Mouse (Mus musculus) heart, embryonic 13.5 days (tissue): ENCODE results near the gene Capn10. TPM values are rescaled to one million over a fixed set of nuclear protein-coding genes. Genes with fewer than 3 reads are reported as not detected.

Source experiments
- ATAC-seq: fragments of 200-750 bp; cut with Nextera tagmentation; 2 replicates; pipeline ENCODE4 v1.8.0; 2017; ENCODE audit warnings: moderate TSS enrichment; ENCODE audit not compliant: insufficient number of reproducible peaks, low FRiP score, low TSS enrichment; ENCODE audit errors: extremely low read depth
- H3K27ac ChIP-seq: fragments of 300-500 bp; sonication (generic); replicated peaks from 2 replicates; pipeline ENCODE4 v1.5.1; 2015; ENCODE audit warnings: moderate library complexity, mild to moderate bottlenecking, inconsistent platforms
- H3K27me3 ChIP-seq: fragments of 300-500 bp; sonication (generic); replicated peaks from 2 replicates; pipeline ENCODE4 v1.6.1; 2015; ENCODE audit warnings: mild to moderate bottlenecking, inconsistent platforms
- H3K36me3 ChIP-seq: fragments of 300-500 bp; sonication (generic); 2 replicates; pipeline ENCODE4 v1.6.1; 2015; ENCODE audit warnings: mild to moderate bottlenecking, inconsistent platforms
- H3K4me1 ChIP-seq: fragments of 300-500 bp; sonication (generic); 2 replicates; pipeline ENCODE4 v1.6.1; 2015; ENCODE audit warnings: inconsistent platforms
- H3K4me2 ChIP-seq: fragments of 300-500 bp; sonication (generic); 2 replicates; pipeline ENCODE4 v1.6.1; 2015; ENCODE audit warnings: inconsistent platforms, mild to moderate bottlenecking, moderate library complexity
- H3K4me3 ChIP-seq: fragments of 300-500 bp; sonication (generic); 2 replicates; pipeline ENCODE4 v1.5.1; 2015; ENCODE audit warnings: moderate library complexity, mild to moderate bottlenecking, inconsistent platforms
- H3K9ac ChIP-seq: fragments of 300-500 bp; sonication (generic); 2 replicates; pipeline ENCODE4 v1.6.1; 2015; ENCODE audit warnings: inconsistent platforms, mild to moderate bottlenecking, moderate library complexity
- H3K9me3 ChIP-seq: fragments of 300-500 bp; sonication (generic); 2 replicates; pipeline ENCODE4 v1.6.1; 2016; ENCODE audit warnings: inconsistent platforms
- WGBS: fragments of 180-500 bp; shearing (Covaris S2); methylation state at CpG from one replicate; pipeline ENCODE4 v1.1.7; 2015; ENCODE audit warnings: mixed read lengths; 5-methylcytosine and 5-hydroxymethylcytosine counted together
- polyA plus RNA-seq: library from polyadenylated mRNA; unstranded; fragments of >200 nt; fragmentation: Nextera tagmentation; extraction: Ambion mirVana; gene quantifications from 2 replicates; pipeline ENCODE4 v1.2.1, GENCODE M21; 2015

The Capn10 gene
- polyA plus RNA-seq, 1 experiment from 2014 or later, result 14.9 TPM

DNA sequence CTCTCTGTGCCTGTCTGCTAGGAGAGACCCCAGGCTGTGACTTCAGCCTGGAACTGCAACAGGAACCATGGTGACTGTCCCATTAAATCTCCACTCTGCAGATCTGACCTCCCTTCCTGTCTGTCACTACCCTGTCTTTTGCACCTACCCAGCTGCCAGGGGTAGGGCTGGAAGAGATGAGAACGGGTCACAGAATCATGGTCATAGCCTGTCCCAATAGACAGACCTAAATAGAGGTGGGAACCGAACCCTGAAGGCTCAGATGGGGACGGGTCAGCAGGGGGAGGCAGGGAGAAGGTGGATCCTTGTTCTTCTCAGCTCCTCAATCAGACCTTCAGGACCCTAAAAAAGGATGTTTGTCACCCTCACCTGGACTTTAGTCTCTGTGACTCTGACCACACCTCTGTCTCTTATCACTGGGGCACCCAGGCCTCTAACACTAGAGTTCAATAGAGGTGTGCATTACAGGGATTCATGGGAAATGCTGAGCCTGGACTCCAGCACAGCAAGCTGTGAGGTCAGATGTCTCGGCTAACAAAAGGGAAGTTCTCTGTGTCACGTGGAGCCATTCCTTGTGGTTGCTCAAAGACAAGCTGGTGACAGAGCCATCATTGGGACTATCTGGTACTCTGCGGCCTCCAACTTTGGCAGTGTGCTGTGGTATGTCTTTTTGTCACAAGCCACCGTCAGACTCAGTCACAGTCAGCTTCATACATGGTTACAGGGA lies 13.5 kb upstream of the Capn10 start:
- Histone ChIP-seq H3K4me2 (no peak overlapping the region), H3K9me3 (no peaks in the 10 kb centered on the region), H3K27ac (peak overlapping the region; percentile 67; the same call in 1 of the 2 replicates), H3K36me3 (peaks cover 57% of the 10 kb centered on the region), H3K27me3 (peaks cover 14% of the 10 kb centered on the region), H3K9ac (0 out of 2 replicates have a peak overlapping the region, but pooled peaks have one; percentile 30), H3K4me3 (no peak overlapping the region), H3K4me1 (peaks cover 22% of the 10 kb centered on the region)
- 65% methylated on average over 7 of the region's 7 CpGs for WGBS
- ATAC-seq, result no peak

DNA sequence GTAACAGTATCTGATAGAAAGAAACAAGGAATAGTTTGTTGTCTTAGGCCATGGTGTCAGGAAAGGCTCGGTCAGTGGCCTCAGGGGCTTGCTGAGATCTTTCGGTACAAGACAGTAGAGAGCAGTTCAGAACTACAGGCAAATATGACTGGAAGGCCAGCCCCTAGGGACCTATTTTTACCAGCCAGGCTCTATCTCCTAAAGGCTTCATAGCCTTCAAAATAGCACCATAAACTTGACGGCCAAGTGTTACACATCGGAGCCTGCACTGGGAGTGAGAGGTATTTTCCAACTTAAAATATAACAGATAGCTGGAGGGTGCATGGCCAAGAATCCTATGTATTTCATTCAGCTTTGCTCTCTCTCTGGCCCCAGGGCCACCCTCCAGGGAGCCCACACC lies 12.7 kb upstream of the Capn10 start:
- 56% methylated on average over 4 of the region's 4 CpGs for whole genome bisulfite sequencing
- Histone ChIP-seq H3K4me3 (no peak overlapping the region), H3K27ac (peak overlapping the region; percentile 67), H3K27me3 (peaks cover 14% of the 10 kb centered on the region), H3K36me3 (peaks cover 48% of the 10 kb centered on the region), H3K9ac (no peak overlapping the region), H3K4me1 (peaks cover 22% of the 10 kb centered on the region), H3K4me2 (no peak overlapping the region), H3K9me3 (no peaks in the 10 kb centered on the region)
- no peak for ATAC-seq

DNA sequence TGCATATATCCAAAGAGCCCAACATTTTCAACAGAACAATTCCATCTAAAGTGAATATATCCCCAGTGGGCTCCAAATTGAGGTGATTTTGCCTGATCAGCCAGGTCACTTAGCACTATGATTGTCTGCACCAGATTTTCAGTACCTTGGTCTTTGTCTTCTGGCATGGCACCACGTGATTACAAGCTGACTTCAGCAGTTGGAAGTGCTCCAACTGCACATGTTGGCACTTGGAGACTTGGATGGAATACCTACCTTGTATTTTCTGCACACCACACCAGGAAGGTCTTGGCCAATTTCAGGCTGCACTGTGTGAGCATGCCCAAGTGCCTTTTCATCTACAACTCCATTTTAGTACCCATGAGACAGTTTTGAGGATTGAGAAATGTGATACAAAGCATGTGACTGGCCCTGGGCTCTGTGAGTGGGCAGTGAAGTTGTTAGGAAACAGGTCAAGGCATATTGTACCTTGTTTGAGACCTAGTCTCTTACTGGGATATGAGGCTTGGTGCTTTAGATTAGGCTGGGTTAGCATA lies 3.9 kb upstream of the Capn10 start:
- Histone ChIP-seq H3K27me3 (peaks cover 15% of the 10 kb centered on the region; the same call in 1 of the 2 replicates), H3K9me3 (peaks cover 6% of the 10 kb centered on the region), H3K36me3 (no peaks in the 10 kb centered on the region), H3K4me3 (no peak overlapping the region), H3K4me2 (no peak overlapping the region), H3K4me1 (peaks cover 15% of the 10 kb centered on the region), H3K9ac (no peak overlapping the region), H3K27ac (no peak overlapping the region)
- no peak for ATAC-seq
- WGBS, result 17% methylated on average over 1 of the region's 1 CpGs

DNA sequence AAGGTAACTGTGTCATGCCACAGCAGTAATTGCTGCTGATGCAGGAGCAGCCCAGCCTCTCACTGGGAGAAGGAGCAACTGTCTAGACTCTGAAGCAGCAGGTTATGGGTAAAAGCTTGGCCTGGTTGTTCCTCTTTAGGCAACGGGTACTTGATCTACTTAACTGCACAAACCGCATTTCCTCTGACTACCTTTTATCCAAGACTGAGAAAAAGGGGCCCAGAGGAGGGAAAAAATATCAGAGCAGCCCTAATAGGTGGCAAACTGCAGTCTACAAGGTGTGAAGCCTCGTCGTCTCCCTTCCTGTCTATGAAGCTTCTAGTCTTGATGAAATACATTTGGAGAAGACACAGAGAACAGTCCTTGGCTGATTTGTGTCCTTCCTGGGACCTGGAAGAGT lies 565 bp upstream of the Capn10 start:
- peak overlapping the region; percentile 76 for H3K4me3 ChIP-seq
- 74% methylated on average over 4 of the region's 4 CpGs for WGBS
- peaks cover 9% of the 10 kb centered on the region for H3K36me3 ChIP-seq
- ATAC-seq, result no peak
- peaks cover 6% of the 10 kb centered on the region for H3K9me3 ChIP-seq
- H3K4me2 ChIP-seq, result peak overlapping the region; percentile 85
- H3K4me1 ChIP-seq, result peaks cover 29% of the 10 kb centered on the region
- peak overlapping the region; percentile 92 for H3K27ac ChIP-seq
- H3K27me3 ChIP-seq, result peaks cover 6% of the 10 kb centered on the region; the same call in 1 of the 2 replicates
- H3K9ac ChIP-seq, result peak overlapping the region; percentile 85

DNA sequence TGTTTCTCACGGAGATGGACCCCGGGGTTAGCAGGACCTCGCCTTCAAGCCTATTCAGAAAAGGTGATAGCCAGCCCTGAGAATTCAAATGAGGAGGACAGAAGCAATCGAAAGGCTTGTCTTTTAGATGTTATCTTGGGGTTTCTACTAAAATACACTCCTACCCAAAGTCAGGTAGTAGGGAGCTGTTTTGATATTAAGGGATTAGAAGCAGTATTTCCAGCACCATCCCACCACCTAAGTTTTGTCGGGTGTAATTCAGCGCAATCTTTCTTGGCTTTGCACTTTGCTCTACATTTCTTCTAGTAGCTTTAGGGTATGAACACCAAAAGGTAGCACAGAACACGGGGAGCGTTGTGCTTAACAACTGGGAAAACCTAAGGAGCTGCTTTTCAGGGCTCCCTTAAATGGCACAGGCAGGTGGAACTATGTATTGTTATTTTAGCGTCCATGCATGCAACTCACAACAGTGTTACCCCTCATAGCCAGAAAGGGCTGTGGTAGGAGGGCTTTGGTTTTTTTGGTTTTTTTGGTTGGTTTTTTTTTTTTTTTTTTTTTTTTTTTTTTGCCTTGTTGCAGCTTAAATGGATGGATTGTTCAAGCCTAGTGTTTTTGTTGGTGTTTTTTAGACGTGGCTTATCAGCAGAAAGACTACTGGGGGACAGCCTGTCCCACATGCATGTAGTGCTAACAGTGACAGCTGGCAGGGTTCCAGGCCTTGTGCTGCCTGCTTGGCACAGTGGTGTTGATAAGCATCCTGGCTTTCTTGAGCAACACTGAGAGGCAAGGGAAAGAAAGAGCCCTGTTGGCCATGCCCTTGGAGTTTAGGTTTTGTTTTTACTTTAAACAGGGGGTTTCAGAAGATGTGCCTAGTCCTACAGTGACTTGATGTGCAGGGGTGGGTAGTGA lies 1.1 kb downstream of the Capn10 start:
- H3K4me1 ChIP-seq, result peaks cover 26% of the 10 kb centered on the region
- H3K4me3 ChIP-seq, result peak overlapping the region; percentile 76
- H3K4me2 ChIP-seq, result peak overlapping the region; percentile 85
- H3K36me3 ChIP-seq, result peaks cover 26% of the 10 kb centered on the region
- peaks cover 6% of the 10 kb centered on the region for H3K9me3 ChIP-seq
- peak overlapping the region; percentile 92 for H3K27ac ChIP-seq
- ATAC-seq, result no peak
- H3K27me3 ChIP-seq, result no peaks in the 10 kb centered on the region; the same call in 1 of the 2 replicates
- peak overlapping the region; percentile 85 for H3K9ac ChIP-seq
- WGBS, result 19% methylated on average over 10 of the region's 10 CpGs

DNA sequence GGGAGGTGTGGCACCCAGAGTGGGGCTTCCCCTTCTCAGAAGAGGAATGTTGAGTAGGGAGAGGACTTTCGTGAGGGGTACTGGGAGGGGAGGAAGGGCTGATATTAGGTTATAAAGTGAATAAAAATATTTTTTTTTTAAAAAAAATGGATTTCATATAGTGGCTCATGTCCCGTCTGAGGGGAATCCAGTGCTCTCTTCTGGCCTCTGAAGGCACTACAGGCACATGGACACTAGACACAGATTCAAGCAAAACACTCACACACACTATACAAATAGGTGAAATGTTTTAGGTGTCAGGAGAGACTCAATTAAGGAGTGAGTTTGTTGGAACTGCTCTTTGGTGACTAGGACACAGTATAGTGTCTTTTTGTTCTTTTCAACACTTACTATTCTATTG lies 1.8 kb downstream of the Capn10 start:
- no peak for ATAC-seq
- H3K27ac ChIP-seq, result no peak overlapping the region
- peaks cover 6% of the 10 kb centered on the region for H3K9me3 ChIP-seq
- peak overlapping the region; percentile 76 for H3K4me3 ChIP-seq
- no peaks in the 10 kb centered on the region; the same call in 1 of the 2 replicates for H3K27me3 ChIP-seq
- H3K36me3 ChIP-seq, result peaks cover 32% of the 10 kb centered on the region
- peaks cover 24% of the 10 kb centered on the region for H3K4me1 ChIP-seq
- 29% methylated on average over 2 of the region's 2 CpGs for WGBS
- H3K9ac ChIP-seq, result peak overlapping the region; percentile 85
- peak overlapping the region; percentile 85 for H3K4me2 ChIP-seq

DNA sequence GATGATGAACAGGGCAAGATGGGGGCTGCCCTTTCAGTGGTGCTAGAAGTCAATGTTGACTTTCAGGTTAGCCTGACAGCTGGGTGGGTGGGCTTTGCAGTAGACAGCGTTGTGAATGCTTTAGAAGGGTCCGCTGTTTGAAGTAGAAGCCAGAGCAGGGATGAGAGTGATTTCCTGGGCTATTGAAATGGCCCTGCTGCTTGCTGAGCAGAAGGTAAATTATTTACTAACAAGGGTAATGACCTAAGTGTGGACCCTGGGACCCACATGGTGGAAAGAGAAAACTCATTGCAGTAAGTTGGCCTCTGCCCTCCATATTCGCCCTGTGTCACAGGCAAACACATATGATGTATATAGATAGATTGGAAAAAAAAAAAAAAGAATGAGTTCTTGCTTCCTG lies 2.3 kb downstream of the Capn10 start:
- Histone ChIP-seq H3K9ac (no peak overlapping the region), H3K4me1 (peaks cover 24% of the 10 kb centered on the region), H3K36me3 (peaks cover 37% of the 10 kb centered on the region), H3K27me3 (no peaks in the 10 kb centered on the region; the same call in 1 of the 2 replicates), H3K4me2 (no peak overlapping the region), H3K27ac (no peak overlapping the region), H3K4me3 (no peak overlapping the region), H3K9me3 (peaks cover 6% of the 10 kb centered on the region)
- no peak for ATAC-seq
- WGBS, result 75% methylated on average over 3 of the region's 3 CpGs

DNA sequence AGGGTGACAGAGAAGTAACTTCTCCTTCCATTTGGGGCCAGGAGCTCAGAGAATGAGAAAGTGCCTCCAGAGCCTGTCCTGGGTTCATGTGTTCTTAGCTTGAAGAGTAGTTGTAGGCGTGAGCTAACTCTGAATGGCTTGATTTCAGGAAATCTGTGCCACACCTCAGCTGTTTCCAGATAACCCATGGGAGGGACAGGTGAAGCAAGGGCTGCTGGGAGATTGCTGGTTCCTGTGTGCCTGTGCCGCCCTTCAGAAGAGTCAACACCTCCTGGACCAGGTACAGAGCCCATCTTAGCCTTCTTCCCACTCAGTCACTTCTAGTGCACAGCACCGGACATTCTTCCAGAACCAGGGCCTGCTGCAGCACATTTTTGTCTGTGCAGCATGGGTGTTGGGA lies 3.6 kb downstream of the Capn10 start:
- Histone ChIP-seq H3K27me3 (no peaks in the 10 kb centered on the region), H3K9me3 (peaks cover 1% of the 10 kb centered on the region), H3K36me3 (peaks cover 49% of the 10 kb centered on the region), H3K4me1 (peaks cover 24% of the 10 kb centered on the region), H3K9ac (no peak overlapping the region), H3K27ac (no peak overlapping the region), H3K4me2 (no peak overlapping the region), H3K4me3 (no peak overlapping the region)
- no peak for ATAC-seq
- whole genome bisulfite sequencing, result 85% methylated on average over 3 of the region's 3 CpGs

DNA sequence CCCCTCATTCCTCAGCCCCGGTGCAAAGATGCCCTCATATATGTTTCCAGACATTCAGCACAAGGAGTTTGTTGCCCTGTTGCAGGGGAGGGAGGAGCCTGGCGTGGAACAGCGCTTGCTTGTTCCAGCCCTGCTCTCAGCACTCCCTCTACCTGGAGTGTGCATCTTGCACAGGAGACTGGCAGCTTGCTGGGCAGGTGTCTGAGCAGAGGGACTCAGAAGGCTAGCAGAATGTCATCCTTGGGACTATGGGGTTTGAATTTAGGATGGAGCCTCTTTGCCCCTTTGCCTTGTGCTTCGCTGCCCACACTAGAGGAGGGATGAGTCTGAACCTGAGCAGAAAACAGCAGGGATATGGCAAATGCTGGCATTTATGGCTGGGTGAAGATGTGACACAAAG lies 5.6 kb downstream of the Capn10 start:
- WGBS, result 89% methylated on average over 4 of the region's 4 CpGs
- no peak for ATAC-seq
- no peaks in the 10 kb centered on the region for H3K27me3 ChIP-seq
- no peak overlapping the region for H3K4me2 ChIP-seq
- no peaks in the 10 kb centered on the region for H3K9me3 ChIP-seq
- peaks cover 66% of the 10 kb centered on the region for H3K36me3 ChIP-seq
- no peak overlapping the region for H3K9ac ChIP-seq
- H3K4me1 ChIP-seq, result peaks cover 19% of the 10 kb centered on the region
- no peak overlapping the region for H3K4me3 ChIP-seq
- H3K27ac ChIP-seq, result no peak overlapping the region

DNA sequence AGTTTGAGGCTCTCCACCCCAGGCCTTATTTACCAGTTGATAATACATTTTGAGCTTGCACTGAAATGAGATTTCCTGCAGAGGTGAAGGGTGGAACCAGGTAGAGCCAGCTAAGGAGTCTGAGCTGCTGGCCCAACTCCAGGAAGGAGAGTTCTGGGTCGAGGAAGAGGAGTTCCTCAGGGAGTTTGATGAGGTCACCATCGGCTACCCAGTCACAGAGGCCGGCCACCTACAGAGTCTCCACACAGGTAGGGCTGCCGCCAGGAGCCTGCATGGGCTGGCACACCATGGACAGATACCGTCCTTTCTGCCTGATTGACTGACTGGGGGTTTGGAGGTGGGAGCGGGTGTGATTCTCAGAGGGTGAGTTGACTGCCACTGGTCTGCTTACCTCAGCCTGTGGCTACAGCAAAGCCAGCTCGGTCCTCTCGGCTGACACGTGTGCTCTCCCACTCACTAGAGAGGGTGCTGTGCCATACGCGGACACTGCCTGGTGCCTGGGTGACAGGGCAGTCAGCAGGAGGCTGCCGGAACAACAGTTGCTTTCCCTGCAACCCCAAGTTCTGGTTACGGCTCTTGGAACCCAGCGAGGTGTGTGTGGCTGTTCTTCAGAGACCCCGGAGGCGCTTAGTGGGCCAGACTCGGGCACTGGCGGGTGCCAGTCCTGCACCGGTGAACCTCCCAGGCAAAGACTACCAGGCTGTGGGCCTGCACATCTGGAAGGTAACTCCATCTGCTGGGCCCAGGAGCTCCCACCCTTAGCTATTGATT lies 9.2 kb downstream of the Capn10 start:
- ATAC-seq, result no peak
- Histone ChIP-seq H3K4me2 (no peak overlapping the region), H3K4me3 (no peak overlapping the region), H3K9me3 (no peaks in the 10 kb centered on the region), H3K36me3 (peaks cover 94% of the 10 kb centered on the region), H3K9ac (no peak overlapping the region), H3K27ac (no peak overlapping the region), H3K27me3 (no peaks in the 10 kb centered on the region), H3K4me1 (no peaks in the 10 kb centered on the region)
- WGBS, result 88% methylated on average over 19 of the region's 19 CpGs

DNA sequence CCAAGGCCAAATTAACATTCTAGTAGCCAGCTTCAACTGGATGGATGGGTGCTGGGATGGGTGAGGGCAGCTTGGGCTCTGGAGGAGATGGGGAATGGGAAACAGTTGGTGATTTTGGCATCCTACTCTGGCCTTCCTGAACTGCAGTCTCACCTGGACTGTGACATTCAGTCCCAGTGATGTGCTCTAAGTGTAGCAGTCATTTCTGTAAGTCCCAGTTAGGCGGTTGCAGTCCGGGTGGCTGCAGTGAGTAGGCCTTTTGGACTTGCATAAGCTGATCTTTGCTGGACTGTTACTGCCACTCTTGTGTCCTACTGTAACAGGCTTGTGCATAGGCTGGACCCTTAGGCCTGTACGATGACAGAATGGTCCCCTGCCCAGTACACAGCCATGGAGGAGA lies 13.8 kb downstream of the Capn10 start:
- no peak overlapping the region for H3K9ac ChIP-seq
- H3K9me3 ChIP-seq, result no peaks in the 10 kb centered on the region
- no peak overlapping the region for H3K4me2 ChIP-seq
- ATAC-seq, result no peak
- no peaks in the 10 kb centered on the region for H3K27me3 ChIP-seq
- H3K4me1 ChIP-seq, result no peaks in the 10 kb centered on the region
- H3K27ac ChIP-seq, result no peak overlapping the region
- peaks cover 56% of the 10 kb centered on the region for H3K36me3 ChIP-seq
- no peak overlapping the region for H3K4me3 ChIP-seq
- WGBS, result 89% methylated on average over 3 of the region's 3 CpGs
